13 mouse cellular contexts compared by ENCODE assay signal in genomic region chr2:27181907-27182306, GRCm38 (mm10). TPM values are rescaled to one million over a fixed set of nuclear protein-coding genes. Genes with fewer than 3 reads are reported as not detected.
DNase-seq lines count a peak whose midpoint lies in the region; ATAC-seq lines count a peak whose summit lies in the region.
"Had no signal": no experiment of that assay in that cellular context is flagged by ENCODE, and none has a peak within 500 bp of the region (broad histone marks: within the 10 kb centered on the region; RNA-seq: fewer than 3 reads in every experiment).

No protein-coding gene starts in this region.

- no peaks in the 10 kb centered on the region for H3K9me3 ChIP-seq in heart, embryonic 16.5 days (replicated peaks; ENCODE audit: control insufficient read depth, low read length)
- H3K9me3 ChIP-seq in midbrain, embryonic 16.5 days (replicated peaks; ENCODE audit: control insufficient read depth, low read length, poor library complexity, severe bottlenecking): no peaks in the 10 kb centered on the region
- H3K9me3 ChIP-seq in hindbrain, embryonic 11.5 days (ENCODE audit: control insufficient read depth, low read length): no peaks in the 10 kb centered on the region
- H3K9me3 ChIP-seq: G1E; hindbrain, embryonic 12.5 days; midbrain, embryonic 10.5 days had no signal

- H3K4me3 ChIP-seq in heart, embryonic 16.5 days (ENCODE audit: low read length): no peak overlapping the region
- H3K4me3 ChIP-seq in midbrain, embryonic 16.5 days (ENCODE audit: low read depth, low read length): no peak overlapping the region
- H3K4me3 ChIP-seq in hindbrain, embryonic 11.5 days (ENCODE audit: low read depth, low read length): no peak overlapping the region
- H3K4me3 ChIP-seq: hindbrain, embryonic 12.5 days; midbrain, embryonic 10.5 days had no signal

- H3K4me1 ChIP-seq in heart, embryonic 16.5 days (ENCODE audit: control insufficient read depth, insufficient read depth, low read length): peaks cover 48% of the 10 kb centered on the region
- no peaks in the 10 kb centered on the region for H3K4me1 ChIP-seq in midbrain, embryonic 16.5 days (ENCODE audit: control insufficient read depth, insufficient read depth, low read length)
- no peaks in the 10 kb centered on the region for H3K4me1 ChIP-seq in hindbrain, embryonic 11.5 days (replicated peaks; ENCODE audit: control insufficient read depth, insufficient read depth, low read length)

- 27% methylated on average over 4 of the region's 4 CpGs for WGBS in heart, embryonic 16.5 days
- 66% methylated on average over 4 of the region's 4 CpGs for WGBS in midbrain, embryonic 16.5 days
- 67% methylated on average over 4 of the region's 4 CpGs for WGBS in hindbrain, embryonic 11.5 days

- H3K36me3 ChIP-seq in heart, embryonic 16.5 days (ENCODE audit: control insufficient read depth, insufficient read depth): no peaks in the 10 kb centered on the region
- no peaks in the 10 kb centered on the region for H3K36me3 ChIP-seq in midbrain, embryonic 16.5 days (ENCODE audit: control insufficient read depth, insufficient read depth, low read length)
- H3K36me3 ChIP-seq in hindbrain, embryonic 11.5 days (ENCODE audit: control insufficient read depth, insufficient read depth, low read length): no peaks in the 10 kb centered on the region
- H3K36me3 ChIP-seq: G1E; hindbrain, embryonic 12.5 days; midbrain, embryonic 10.5 days had no signal

- no peaks in the 10 kb centered on the region for H3K27me3 ChIP-seq in heart, embryonic 16.5 days (ENCODE audit: control insufficient read depth, insufficient read depth, low read length)
- no peaks in the 10 kb centered on the region for H3K27me3 ChIP-seq in midbrain, embryonic 16.5 days (ENCODE audit: control insufficient read depth, insufficient read depth, low read depth, low read length)
- no peaks in the 10 kb centered on the region for H3K27me3 ChIP-seq in hindbrain, embryonic 11.5 days (ENCODE audit: control insufficient read depth, insufficient read depth, low read length)
- H3K27me3 ChIP-seq: hindbrain, embryonic 12.5 days had no signal

- peak overlapping the region; percentile 26 for H3K9ac ChIP-seq in heart, embryonic 16.5 days (ENCODE audit: low read length)
- H3K9ac ChIP-seq in midbrain, embryonic 16.5 days (ENCODE audit: low read depth, low read length): no peak overlapping the region
- H3K9ac ChIP-seq in hindbrain, embryonic 11.5 days (ENCODE audit: low read depth, low read length): no peak overlapping the region
- H3K9ac ChIP-seq: hindbrain, embryonic 12.5 days had no signal

- ATAC-seq in heart, embryonic 16.5 days (replicated peaks; ENCODE audit: extremely low read depth, insufficient read depth, low FRiP score): peak; percentile 83
- no peak for ATAC-seq in midbrain, embryonic 16.5 days
- no peak for ATAC-seq in hindbrain, embryonic 11.5 days (ENCODE audit: low FRiP score)

- H3K4me2 ChIP-seq in heart, embryonic 16.5 days (ENCODE audit: low read depth, low read length): peak overlapping the region; percentile 35; the same call in 1 of the 2 replicates
- H3K4me2 ChIP-seq in midbrain, embryonic 16.5 days (ENCODE audit: low read length): no peak overlapping the region
- no peak overlapping the region for H3K4me2 ChIP-seq in hindbrain, embryonic 11.5 days (replicated peaks; ENCODE audit: low read depth, low read length)
- H3K4me2 ChIP-seq: hindbrain, embryonic 12.5 days had no signal

- peak; percentile 26 for DNase-seq in kidney, adult 18-20 months
- no peak for DNase-seq in kidney, postnatal 4 days
- peak; percentile 32 to 34 for DNase-seq in cerebellum, postnatal 14 days
- DNase-seq in lung, postnatal 36 days: peak; percentile 33
- DNase-seq in adrenal gland, postnatal 10 days: no peak
- no peak for DNase-seq in hindbrain, embryonic 11.5 days (ENCODE audit: low spot score)
- DNase-seq: B cell, adult 2 months had no signal

- H3K27ac ChIP-seq in heart, embryonic 16.5 days (ENCODE audit: low read length): peak overlapping the region; percentile 91
- H3K27ac ChIP-seq in midbrain, embryonic 16.5 days (ENCODE audit: low read length): no peak overlapping the region
- no peak overlapping the region for H3K27ac ChIP-seq in hindbrain, embryonic 11.5 days (ENCODE audit: low read depth, low read length)
- H3K27ac ChIP-seq: hindbrain, embryonic 12.5 days; midbrain, embryonic 10.5 days had no signal

RNA-seq across cellular contexts. Expression of gene Dbh, which starts 16.9 kb away (rescaled TPM):
- 0.72 and 0.80 TPM in 2 replicates for polyA plus RNA-seq in heart, embryonic 16.5 days (2015; fragmentation: Nextera tagmentation; extraction: Ambion mirVana)
- total RNA-seq in adrenal gland, postnatal 10 days (2021): 100 to 1,000 TPM; 330 to 339 TPM
- 0.36 and 0.88 TPM in 2 replicates for polyA plus RNA-seq in midbrain, embryonic 16.5 days (2015; fragmentation: Nextera tagmentation; extraction: Ambion mirVana)
- polyA plus RNA-seq in hindbrain, embryonic 11.5 days (2014; fragmentation: Nextera tagmentation; extraction: Ambion mirVana): 2.4 and 2.6 TPM in 2 replicates
- polyA plus RNA-seq: G1E; liver, adult 2 months had no signal

RNA-seq across cellular contexts. Expression of gene Fam163b, which starts 39.6 kb away (rescaled TPM):
- 0.70 and 0.91 TPM in 2 replicates for polyA plus RNA-seq in heart, embryonic 16.5 days (2015; fragmentation: Nextera tagmentation; extraction: Ambion mirVana)
- total RNA-seq in adrenal gland, postnatal 10 days (2021): 1 to 10 TPM; 2.0 TPM
- 5.0 and 8.1 TPM in 2 replicates for polyA plus RNA-seq in midbrain, embryonic 16.5 days (2015; fragmentation: Nextera tagmentation; extraction: Ambion mirVana)
- 0.23 and 0.43 TPM in 2 replicates for polyA plus RNA-seq in hindbrain, embryonic 11.5 days (2014; fragmentation: Nextera tagmentation; extraction: Ambion mirVana)
- total RNA-seq: liver, adult 2 months had no signal
- polyA plus RNA-seq: G1E; liver, adult 2 months had no signal

Comparison
In these comparisons a context has a peak if more than half of its experiments do, and no peak if none do; other contexts are left out.
1. DNase-seq: peak in kidney, adult 18-20 months (single experiment), cerebellum, postnatal 14 days (2 of 2) and lung, postnatal 36 days (single experiment); none in kidney, postnatal 4 days (0 of 2), adrenal gland, postnatal 10 days (single experiment) and hindbrain, embryonic 11.5 days (single experiment).